Mouse (Mus musculus) spleen, adult 2 months (tissue): ENCODE data around the gene Zfp423.

Experiments used
- CTCF ChIP-seq: fragments of 200-500 bp; IDR thresholded peaks from 2 replicates; pipeline ENCODE4 v1.5.1; 2011; ENCODE audit warnings: mild to moderate bottlenecking, inconsistent platforms; ENCODE audit not compliant: insufficient read depth, insufficient read length, insufficient replicate concordance; ENCODE audit errors: extremely low read depth
- POLR2A ChIP-seq: fragments of 200-500 bp; IDR thresholded peaks from 2 replicates; pipeline ENCODE4 v1.6.1; 2011; ENCODE audit warnings: low read depth, low read length, inconsistent platforms

DNA sequence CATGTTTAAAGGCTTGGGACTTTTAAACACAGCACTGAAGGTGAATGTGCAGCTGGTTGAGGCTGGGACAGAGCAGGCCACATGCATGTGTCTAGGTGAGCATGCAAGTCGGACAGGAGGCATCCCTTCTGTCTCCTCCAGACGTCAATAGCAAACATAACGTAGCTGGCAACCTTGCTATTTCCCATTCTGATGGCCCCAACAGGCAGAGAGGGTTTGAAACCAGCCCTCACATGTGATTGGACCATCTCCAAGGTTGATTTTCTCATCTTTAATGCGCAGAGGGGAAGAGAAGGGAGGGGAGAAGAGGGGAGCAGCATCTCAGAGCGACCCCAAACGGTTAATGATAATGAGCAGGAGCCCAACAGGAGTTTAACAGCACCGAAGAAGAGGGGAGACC lies 123.5 kb downstream of the Zfp423 start:
- TF ChIP-seq POLR2A (no peak), CTCF (no peak)
